Mouse (Mus musculus) urinary bladder, postnatal 4 days (tissue): Measurements from ENCODE around the gene Mlycd.
"Not testable (repeated sequence)": the region's sequence is repeated elsewhere in the genome, so short reads cannot be mapped to it uniquely, and the experiment has no call there.

Experiments used
- DNase-seq, 2 experiments: peaks; one replicate each; pipeline ENCODE4 v3.0.0; 2021 to 2022; ENCODE audit warnings: low spot score in 2 of 2

Gene Mlycd

GRCm38 (mm10) chr8:119394524-119395026 is at the start of gene Mlycd:
Mlycd (plus strand) TSS chr8:119394878.
- peak; percentile 90 to 92 for DNase-seq

- DNase-seq: no peak
Observed at GRCm38 (mm10) chr8:119345029-119345682, 49.5 kb upstream of the Mlycd start.

GRCm38 (mm10) chr8:119345683-119346075 is 49.0 kb upstream of the Mlycd start:
- no peak for DNase-seq

- DNase-seq: no peak
Observed at GRCm38 (mm10) chr8:119351647-119352046, 43.0 kb upstream of the Mlycd start.

- no peak for DNase-seq
Observed at GRCm38 (mm10) chr8:119352977-119353658, 41.6 kb upstream of the Mlycd start.

- DNase-seq: no peak
Observed at GRCm38 (mm10) chr8:119353659-119354023, 41.0 kb upstream of the Mlycd start.

GRCm38 (mm10) chr8:119356631-119357030 is 38.0 kb upstream of the Mlycd start:
- DNase-seq: not testable (repeated sequence)

GRCm38 (mm10) chr8:119358175-119358574 is 36.5 kb upstream of the Mlycd start:
- DNase-seq: no peak

- peak; percentile 29 to 73 for DNase-seq
Observed at GRCm38 (mm10) chr8:119358836-119359235, 35.8 kb upstream of the Mlycd start.

GRCm38 (mm10) chr8:119360686-119361295 is 33.9 kb upstream of the Mlycd start:
- no peak for DNase-seq

GRCm38 (mm10) chr8:119374716-119375115 is 20.0 kb upstream of the Mlycd start:
- not testable (repeated sequence) for DNase-seq

- no peak for DNase-seq
Observed at GRCm38 (mm10) chr8:119378476-119378875, 16.2 kb upstream of the Mlycd start.

- no peak for DNase-seq
Observed at GRCm38 (mm10) chr8:119380619-119381018, 14.1 kb upstream of the Mlycd start.

GRCm38 (mm10) chr8:119384478-119384877 is 10.2 kb upstream of the Mlycd start:
- DNase-seq: no peak

- no peak for DNase-seq
Observed at GRCm38 (mm10) chr8:119385854-119386253, 8.8 kb upstream of the Mlycd start.

GRCm38 (mm10) chr8:119386988-119387387 is 7.7 kb upstream of the Mlycd start:
- DNase-seq: no peak

- DNase-seq: no peak
Observed at GRCm38 (mm10) chr8:119394097-119394496, 581 bp upstream of the Mlycd start.

- no peak for DNase-seq
Observed at GRCm38 (mm10) chr8:119395072-119395950, 633 bp downstream of the Mlycd start.

GRCm38 (mm10) chr8:119398558-119398957 is 3.9 kb downstream of the Mlycd start:
- no peak for DNase-seq

- no peak for DNase-seq
Observed at GRCm38 (mm10) chr8:119399255-119399654, 4.6 kb downstream of the Mlycd start.

- DNase-seq: no peak
Observed at GRCm38 (mm10) chr8:119400122-119400671, 5.5 kb downstream of the Mlycd start.
